In the genomic region with DNA sequence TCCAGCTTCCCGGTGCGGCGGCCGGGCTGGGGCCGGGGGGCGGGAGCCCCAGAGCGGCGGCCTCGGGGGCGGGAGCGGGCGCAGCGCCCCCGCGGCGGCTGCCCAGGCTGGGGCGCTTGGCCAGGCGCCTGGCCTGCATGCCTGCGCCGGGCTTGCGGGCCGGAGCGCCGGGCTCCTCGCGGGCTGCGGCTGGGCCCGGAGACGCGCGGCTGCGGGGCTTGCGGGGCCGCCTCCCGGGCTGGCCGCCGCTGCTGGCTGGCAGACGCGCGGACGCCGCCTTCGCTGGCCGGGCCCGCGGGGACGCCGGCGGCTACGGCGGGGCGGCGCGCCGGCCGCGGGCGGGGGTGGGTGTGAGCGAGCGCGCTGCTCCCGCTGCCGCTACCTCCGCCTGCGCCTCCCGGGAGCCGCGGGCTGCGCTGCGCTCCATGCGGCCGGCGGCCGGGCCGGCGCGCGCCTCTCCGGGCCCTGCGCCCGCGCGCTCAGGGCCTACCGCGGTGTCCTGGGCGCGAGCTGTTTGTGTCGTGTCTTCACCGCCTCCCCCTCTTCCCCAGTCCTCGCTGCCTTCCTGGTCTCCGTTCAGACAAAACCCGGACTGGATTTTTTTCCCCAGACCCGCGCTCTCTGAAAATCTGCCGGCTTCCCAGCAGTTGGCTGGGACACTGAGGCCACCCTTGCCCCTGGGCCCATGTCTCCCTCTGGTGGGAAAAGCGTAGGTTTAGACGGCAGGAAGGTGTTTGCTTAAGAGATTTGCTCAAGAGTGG, we compare ENCODE assay signal across 7 mouse cellular contexts. TPM values are rescaled to one million over a fixed set of nuclear protein-coding genes. Genes with fewer than 3 reads are reported as not detected.
DNase-seq lines count a peak whose midpoint lies in the region; ATAC-seq and TF ChIP-seq lines count a peak whose summit lies in the region.

Gene Zfp704, minus strand, starts transcription at position 505 of the 761 bp plus-strand sequence.

- 0% methylated on average over 18 of the region's 97 CpGs for WGBS in embryonic facial prominence, embryonic 14.5 days
- WGBS in kidney, adult 2 months = 23% methylated on average over 95 of the region's 97 CpGs
- WGBS in limb, embryonic 11.5 days = 0% methylated on average over 37 of the region's 97 CpGs
- WGBS in midbrain, embryonic 12.5 days = under 1% methylated on average over 65 of the region's 97 CpGs
- WGBS in spleen, adult 2 months = 8% methylated on average over 91 of the region's 97 CpGs

- H3K4me3 ChIP-seq in bone marrow macrophage, adult 2 months (ENCODE audit: insufficient read depth, low read length) = peak within 1 kb of the TSS; percentile 100
- peak within 1 kb of the TSS; percentile 86 for H3K4me3 ChIP-seq in embryonic facial prominence, embryonic 14.5 days (ENCODE audit: low read depth, low read length)
- H3K4me3 ChIP-seq in kidney, adult 2 months (ENCODE audit: insufficient read depth, low read depth, low read length) = peak within 1 kb of the TSS; percentile 97
- peak within 1 kb of the TSS; percentile 84 for H3K4me3 ChIP-seq in limb, embryonic 11.5 days (ENCODE audit: low read depth, low read length)
- peak within 1 kb of the TSS; percentile 87 for H3K4me3 ChIP-seq in midbrain, embryonic 12.5 days
- H3K4me3 ChIP-seq in spleen, adult 2 months (ENCODE audit: extremely low read depth, insufficient read depth, insufficient read length) = peak within 1 kb of the TSS; percentile 59

- peak; percentile 97 for DNase-seq in embryonic facial prominence, embryonic 14.5 days (ENCODE audit: low spot score)
- peak; percentile 84 for DNase-seq in heart, adult 8-10 months (ENCODE audit: low spot score)
- DNase-seq in kidney, adult 2 months = peak; percentile 93
- DNase-seq in limb, embryonic 11.5 days (ENCODE audit: low spot score) = peak; percentile 91
- peak in 1 of 2 experiments; percentile 17 for DNase-seq in spleen, adult 2 months (ENCODE audit: low read depth in 1 of 2, low spot score in 2 of 2)

- no peaks in the 10 kb centered on the region; the same call in 1 of the 2 replicates for H3K27me3 ChIP-seq in embryonic facial prominence, embryonic 14.5 days (replicated peaks; ENCODE audit: control insufficient read depth, insufficient read depth, low read length)
- no peaks in the 10 kb centered on the region for H3K27me3 ChIP-seq in kidney, adult 2 months (replicated peaks; ENCODE audit: control insufficient read depth, insufficient read depth, low read length)
- no peaks in the 10 kb centered on the region for H3K27me3 ChIP-seq in limb, embryonic 11.5 days (ENCODE audit: control insufficient read depth, insufficient read depth, low read length)
- peaks cover 12% of the 10 kb centered on the region; the same call in 1 of the 2 replicates for H3K27me3 ChIP-seq in midbrain, embryonic 12.5 days
- peaks cover 12% of the 10 kb centered on the region for H3K27me3 ChIP-seq in spleen, adult 2 months (ENCODE audit: control insufficient read depth, insufficient read depth, low read length)

- H3K27ac ChIP-seq in bone marrow macrophage, adult 2 months (ENCODE audit: insufficient read depth, low read depth, low read length) = peak within 1 kb of the TSS; percentile 56
- H3K27ac ChIP-seq in embryonic facial prominence, embryonic 14.5 days (replicated peaks; ENCODE audit: low read depth, low read length) = peak within 1 kb of the TSS; percentile 95
- H3K27ac ChIP-seq in kidney, adult 2 months (ENCODE audit: insufficient read depth, low read depth, low read length) = peak within 1 kb of the TSS; percentile 83
- peak within 1 kb of the TSS; percentile 96 for H3K27ac ChIP-seq in limb, embryonic 11.5 days (replicated peaks; ENCODE audit: low read depth, low read length)
- peak within 1 kb of the TSS; percentile 95 for H3K27ac ChIP-seq in midbrain, embryonic 12.5 days (replicated peaks)
- H3K27ac ChIP-seq in spleen, adult 2 months (ENCODE audit: insufficient read depth, low read length) = no peak within 1 kb of the TSS

- no peak for TF ChIP-seq CTCF in bone marrow macrophage, adult 2 months (IDR thresholded peaks at IDR 0.05; ENCODE audit: low read depth, low read length)
- peak; percentile 65 for TF ChIP-seq CTCF in kidney, adult 2 months (conservative IDR thresholded peaks at IDR 0.05; ENCODE audit: insufficient read depth, insufficient read length, low read depth, low read length)
- TF ChIP-seq CTCF in spleen, adult 2 months (IDR thresholded peaks at IDR 0.05; ENCODE audit: extremely low read depth, insufficient read depth, insufficient read length, insufficient replicate concordance) = no peak

- H3K4me1 ChIP-seq in bone marrow macrophage, adult 2 months (ENCODE audit: control insufficient read depth, insufficient read depth, low read length) = peaks cover 22% of the 10 kb centered on the region
- peaks cover 24% of the 10 kb centered on the region for H3K4me1 ChIP-seq in embryonic facial prominence, embryonic 14.5 days (ENCODE audit: control insufficient read depth, insufficient read depth, low read length)
- peaks cover 16% of the 10 kb centered on the region; the same call in 1 of the 2 replicates for H3K4me1 ChIP-seq in kidney, adult 2 months (ENCODE audit: control insufficient read depth, insufficient read depth, low read length)
- peaks cover 22% of the 10 kb centered on the region for H3K4me1 ChIP-seq in limb, embryonic 11.5 days (ENCODE audit: control insufficient read depth, insufficient read depth, low read length)
- H3K4me1 ChIP-seq in midbrain, embryonic 12.5 days = peaks cover 19% of the 10 kb centered on the region
- no peaks in the 10 kb centered on the region; the same call in 1 of the 2 replicates for H3K4me1 ChIP-seq in spleen, adult 2 months (ENCODE audit: control insufficient read depth, insufficient read depth, insufficient read length)

- H3K9me3 ChIP-seq in embryonic facial prominence, embryonic 14.5 days (ENCODE audit: control insufficient read depth, low read length) = no peaks in the 10 kb centered on the region
- H3K9me3 ChIP-seq in limb, embryonic 11.5 days (ENCODE audit: control insufficient read depth, low read length) = no peaks in the 10 kb centered on the region
- H3K9me3 ChIP-seq in midbrain, embryonic 12.5 days = no peaks in the 10 kb centered on the region

- no peak for TF ChIP-seq POLR2A in bone marrow macrophage, adult 2 months (IDR thresholded peaks at IDR 0.05; ENCODE audit: borderline replicate concordance, low read depth, low read length)
- TF ChIP-seq POLR2A in kidney, adult 2 months (IDR thresholded peaks at IDR 0.05; ENCODE audit: low read depth, low read length) = peak; percentile 24
- TF ChIP-seq POLR2A in spleen, adult 2 months (IDR thresholded peaks at IDR 0.05; ENCODE audit: low read depth, low read length) = no peak

- peak within 1 kb of the TSS; percentile 83 for H3K9ac ChIP-seq in embryonic facial prominence, embryonic 14.5 days (ENCODE audit: low read depth, low read length)
- peak within 1 kb of the TSS; percentile 92 for H3K9ac ChIP-seq in limb, embryonic 11.5 days (ENCODE audit: low read length)
- peak within 1 kb of the TSS; percentile 94 for H3K9ac ChIP-seq in midbrain, embryonic 12.5 days (replicated peaks)

- ATAC-seq in embryonic facial prominence, embryonic 14.5 days (ENCODE audit: low read depth) = peak; percentile 92
- peak; percentile 79 for ATAC-seq in limb, embryonic 11.5 days (ENCODE audit: insufficient number of reproducible peaks, low FRiP score, low TSS enrichment, low read depth)
- ATAC-seq in midbrain, embryonic 12.5 days (ENCODE audit: low FRiP score, low read depth) = peak; percentile 92

- H3K36me3 ChIP-seq in embryonic facial prominence, embryonic 14.5 days (ENCODE audit: control insufficient read depth, insufficient read depth, low read length) = no peaks in the 10 kb centered on the region
- no peaks in the 10 kb centered on the region for H3K36me3 ChIP-seq in kidney, adult 2 months (ENCODE audit: control insufficient read depth, insufficient read depth, low read length)
- H3K36me3 ChIP-seq in limb, embryonic 11.5 days (ENCODE audit: control insufficient read depth, insufficient read depth, low read length) = no peaks in the 10 kb centered on the region
- no peaks in the 10 kb centered on the region for H3K36me3 ChIP-seq in midbrain, embryonic 12.5 days
- H3K36me3 ChIP-seq in spleen, adult 2 months (ENCODE audit: control insufficient read depth, insufficient read depth, low read length) = no peaks in the 10 kb centered on the region

- H3K4me2 ChIP-seq in embryonic facial prominence, embryonic 14.5 days (ENCODE audit: low read depth, low read length) = peak within 1 kb of the TSS; percentile 74
- peak within 1 kb of the TSS; percentile 45 for H3K4me2 ChIP-seq in limb, embryonic 11.5 days (ENCODE audit: low read depth, severe bottlenecking)
- peak within 1 kb of the TSS; percentile 84 for H3K4me2 ChIP-seq in midbrain, embryonic 12.5 days (replicated peaks)

RNA-seq across cellular contexts. Expression of gene Zfp704, which starts in this region (rescaled TPM):
- 10.5 TPM in 2 replicates for polyA plus RNA-seq in bone marrow macrophage, adult 2 months (2012; ENCODE audit: insufficient read depth, insufficient read length, missing spikeins)
- polyA plus RNA-seq in embryonic facial prominence, embryonic 14.5 days (2014; fragmentation: Nextera tagmentation; extraction: Ambion mirVana) = 11.7 and 11.9 TPM in 2 replicates
- total RNA-seq in heart, adult 8-10 months (2022) = 10 to 100 TPM; 15.6 to 18.2 (median 16.6) TPM
- 11.3 and 12.4 TPM in 2 replicates for polyA plus RNA-seq in kidney, adult 2 months (2012; rRNA removed)
- polyA plus RNA-seq in limb, embryonic 11.5 days (2014; fragmentation: Nextera tagmentation; extraction: Ambion mirVana) = 10.0 and 10.2 TPM in 2 replicates
- 6.9 and 7.6 TPM in 2 replicates for polyA plus RNA-seq in midbrain, embryonic 12.5 days (2016; fragmentation: Nextera tagmentation; extraction: Ambion mirVana)
- 0.82 and 0.85 TPM in 2 replicates for polyA plus RNA-seq in spleen, adult 2 months (2012; rRNA removed)
